Mouse (Mus musculus) heart, postnatal 0 days (tissue): Measurements from ENCODE around the gene Ralgapb. TPM values are rescaled to one million over a fixed set of nuclear protein-coding genes. Genes with fewer than 3 reads are reported as not detected.

Source experiments
- ATAC-seq: fragments of 200-750 bp; cut with Nextera tagmentation; 2 replicates; pipeline ENCODE4 v1.8.0; 2017; ENCODE audit warnings: low read depth, moderate number of reproducible peaks, moderate library complexity; ENCODE audit not compliant: insufficient read depth
- DNase-seq: peaks from one replicate; pipeline ENCODE4 v3.0.0-alpha.2; 2016; ENCODE audit warnings: low spot score
- H3K27ac ChIP-seq: fragments of 300-500 bp; sonication (generic); 2 replicates; pipeline ENCODE4 v1.5.1; 2014; ENCODE audit warnings: low read depth, mild to moderate bottlenecking
- H3K27me3 ChIP-seq: fragments of 300-500 bp; sonication (generic); 2 replicates; pipeline ENCODE4 v1.6.1; 2014; ENCODE audit warnings: low read length, mixed read lengths; ENCODE audit not compliant: control insufficient read depth, insufficient read depth
- H3K36me3 ChIP-seq: fragments of 300-500 bp; sonication (generic); replicated peaks from 2 replicates; pipeline ENCODE4 v1.6.1; 2014; ENCODE audit warnings: low read length, mixed read lengths; ENCODE audit not compliant: control insufficient read depth, insufficient read depth
- H3K4me1 ChIP-seq: fragments of 300-500 bp; sonication (generic); 2 replicates; pipeline ENCODE4 v1.6.1; 2014; ENCODE audit warnings: antibody characterized with exemption; ENCODE audit not compliant: control insufficient read depth, insufficient read depth
- H3K4me2 ChIP-seq: fragments of 300-500 bp; sonication (generic); 2 replicates; pipeline ENCODE4 v1.6.1; 2014; ENCODE audit warnings: low read depth, mild to moderate bottlenecking, low read length, moderate library complexity
- H3K4me3 ChIP-seq: fragments of 300-500 bp; sonication (generic); 2 replicates; pipeline ENCODE4 v1.5.1; 2014; ENCODE audit warnings: low read depth, low read length
- H3K9ac ChIP-seq: fragments of 300-500 bp; sonication (generic); replicated peaks from 2 replicates; pipeline ENCODE4 v1.6.1; 2014; ENCODE audit warnings: low read depth, low read length, mixed read lengths
- H3K9me3 ChIP-seq: fragments of 300-500 bp; sonication (generic); replicated peaks from 2 replicates; pipeline ENCODE4 v1.6.1; 2016; ENCODE audit warnings: low read length; ENCODE audit not compliant: control insufficient read depth
- CTCF ChIP-seq: IDR thresholded peaks from 2 replicates; pipeline ENCODE4 v1.5.1; 2016; ENCODE audit warnings: antibody characterized with exemption, control low read depth, low read depth
- EP300 ChIP-seq: IDR thresholded peaks from 2 replicates; pipeline ENCODE4 v1.6.1; 2016; ENCODE audit warnings: antibody characterized with exemption, low read depth
- WGBS: fragments of 180-500 bp; shearing (Covaris S2); extraction: QIAGEN DNeasy Blood & Tissue Kit; methylation state at CpG from one replicate; pipeline ENCODE4 v1.1.7; 2014; 5-methylcytosine and 5-hydroxymethylcytosine counted together
- polyA plus RNA-seq: library from polyadenylated mRNA; unstranded; fragments of >200 nt; fragmentation: Nextera tagmentation; extraction: Ambion mirVana; gene quantifications from 2 replicates; pipeline ENCODE4 v1.2.1, GENCODE M21; 2015
- total RNA-seq: library from RNA; depleted of rRNA; stranded (reverse); fragments of >200 nt; gene quantifications from 2 replicates; pipeline ENCODE4 v1.2.3, GENCODE M21; 2014; ENCODE audit warnings: low replicate concordance

Ralgapb gene
- total and polyA plus RNA-seq, 2 experiments from 2014 or later: 7.1 to 22.9 TPM

- Histone ChIP-seq H3K4me3 (peak overlapping the region; percentile 93), H3K27me3 (no peaks in the 10 kb centered on the region), H3K9me3 (no peaks in the 10 kb centered on the region), H3K4me1 (peaks cover 21% of the 10 kb centered on the region; the same call in 1 of the 2 replicates), H3K27ac (peak overlapping the region; percentile 86), H3K4me2 (peak overlapping the region; percentile 86), H3K9ac (peak overlapping the region; percentile 90), H3K36me3 (no peaks in the 10 kb centered on the region)
- 2% methylated on average over 50 of the region's 67 CpGs for WGBS
- peak; percentile 7 for DNase-seq
- peak; percentile 26 for ATAC-seq
- TF ChIP-seq EP300 (no peak), CTCF (no peak)
Measured at GRCm38 (mm10) chr2:158410022-158411014, 670 bp downstream of the Ralgapb start.

DNA sequence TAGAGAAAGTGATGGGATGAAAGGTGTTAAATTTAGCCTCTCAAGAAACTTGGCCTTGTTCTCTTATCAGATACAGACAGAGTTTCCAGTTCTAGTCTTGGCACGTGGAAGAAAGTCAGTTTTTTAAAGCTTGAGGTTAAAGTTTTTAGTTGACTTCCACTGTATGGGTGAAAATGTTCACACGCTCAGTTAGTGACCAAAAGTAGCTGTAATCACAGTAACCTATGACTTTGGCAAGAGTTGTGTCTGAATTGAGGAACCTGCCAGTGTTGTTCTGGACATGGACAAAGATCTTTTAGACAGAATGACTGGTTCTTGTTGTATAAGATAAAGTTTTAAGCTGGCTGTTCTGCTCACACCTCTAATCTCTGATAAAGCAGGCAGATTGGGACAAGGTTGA lies 3.6 kb downstream of the Ralgapb start:
- no peak overlapping the region for H3K9ac ChIP-seq
- TF ChIP-seq CTCF: no peak
- no peak for TF ChIP-seq EP300
- H3K27me3 ChIP-seq: no peaks in the 10 kb centered on the region
- no peaks in the 10 kb centered on the region for H3K9me3 ChIP-seq
- H3K36me3 ChIP-seq: no peaks in the 10 kb centered on the region
- H3K4me3 ChIP-seq: no peak overlapping the region
- peaks cover 23% of the 10 kb centered on the region; the same call in 1 of the 2 replicates for H3K4me1 ChIP-seq
- H3K27ac ChIP-seq: no peak overlapping the region
- 40% methylated on average over 2 of the region's 2 CpGs for WGBS
- no peak for DNase-seq
- no peak for ATAC-seq
- no peak overlapping the region for H3K4me2 ChIP-seq

DNA sequence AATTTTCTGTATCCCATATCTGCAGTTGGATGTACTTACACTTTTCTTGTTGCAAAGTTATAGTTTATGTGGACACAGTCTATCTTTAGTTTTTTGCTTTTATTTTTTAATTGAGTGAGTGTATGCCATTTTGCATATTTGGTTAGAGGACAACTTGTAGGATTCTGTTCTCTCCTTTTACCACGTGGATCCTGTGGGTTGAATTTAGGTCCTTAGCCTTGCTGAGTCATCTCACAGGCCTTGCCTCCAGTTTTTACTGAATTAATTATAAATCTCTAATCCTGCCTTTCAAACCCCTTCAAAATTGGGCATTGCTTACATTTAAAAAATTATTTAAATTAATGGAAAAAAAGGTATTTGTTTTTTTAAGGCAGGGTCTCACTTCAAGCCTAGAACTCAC lies 6.2 kb downstream of the Ralgapb start:
- H3K27me3 ChIP-seq: no peaks in the 10 kb centered on the region
- DNase-seq (no peak), ATAC-seq (no peak)
- H3K27ac ChIP-seq: no peak overlapping the region
- TF ChIP-seq CTCF (no peak), EP300 (no peak)
- peaks cover 16% of the 10 kb centered on the region; the same call in 1 of the 2 replicates for H3K4me1 ChIP-seq
- no peaks in the 10 kb centered on the region for H3K36me3 ChIP-seq
- no peak overlapping the region for H3K4me3 ChIP-seq
- no peak overlapping the region for H3K9ac ChIP-seq
- 86% methylated on average over 1 of the region's 1 CpGs for WGBS
- no peaks in the 10 kb centered on the region for H3K9me3 ChIP-seq
- H3K4me2 ChIP-seq: no peak overlapping the region

DNA sequence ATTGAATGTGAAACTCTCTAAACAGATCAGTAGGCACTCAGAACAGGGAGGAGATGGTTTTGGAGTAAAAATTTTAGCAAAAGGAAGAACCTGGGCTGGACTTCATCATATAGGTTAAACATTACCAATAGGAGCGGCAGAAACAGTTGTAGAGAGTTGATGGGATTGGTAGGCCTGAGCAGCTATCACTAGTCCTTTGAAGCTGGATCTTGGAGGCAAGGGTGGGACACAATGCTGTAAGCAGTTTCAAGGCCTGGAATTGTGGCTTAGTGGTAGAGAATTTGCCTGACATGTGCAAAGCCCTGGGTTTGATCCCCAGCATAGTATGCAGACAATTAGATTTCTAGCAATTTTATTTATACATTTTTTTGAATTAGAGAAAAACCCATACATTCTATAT lies 9.0 kb downstream of the Ralgapb start:
- Histone ChIP-seq H3K27ac (no peak overlapping the region), H3K9me3 (no peaks in the 10 kb centered on the region), H3K36me3 (peaks cover 13% of the 10 kb centered on the region; the same call in 1 of the 2 replicates), H3K4me3 (no peak overlapping the region), H3K4me1 (peaks cover 9% of the 10 kb centered on the region; the same call in 1 of the 2 replicates), H3K9ac (no peak overlapping the region), H3K4me2 (no peak overlapping the region), H3K27me3 (no peaks in the 10 kb centered on the region)
- ATAC-seq (no peak), DNase-seq (no peak)
- TF ChIP-seq EP300: no peak
- TF ChIP-seq CTCF: no peak
- WGBS: 93% methylated on average over 1 of the region's 1 CpGs

- H3K4me1 ChIP-seq: no peaks in the 10 kb centered on the region
- H3K27me3 ChIP-seq: no peaks in the 10 kb centered on the region
- H3K4me3 ChIP-seq: no peak overlapping the region
- whole genome bisulfite sequencing: 66% methylated on average over 1 of the region's 1 CpGs
- TF ChIP-seq CTCF: no peak
- no peak for TF ChIP-seq EP300
- ATAC-seq (no peak), DNase-seq (no peak)
- H3K36me3 ChIP-seq: peaks cover 73% of the 10 kb centered on the region
- no peak overlapping the region for H3K4me2 ChIP-seq
- no peak overlapping the region for H3K9ac ChIP-seq
- H3K27ac ChIP-seq: no peak overlapping the region
- H3K9me3 ChIP-seq: no peaks in the 10 kb centered on the region
Measured at GRCm38 (mm10) chr2:158445814-158446213, 36.2 kb downstream of the Ralgapb start.
